14 mouse cellular contexts compared by ENCODE assay signal in genomic region chr10:19023622-19024326, GRCm38 (mm10).
"Had no signal": no experiment of that assay in that cellular context is flagged by ENCODE, and none has a peak within 500 bp of the region (broad histone marks: within the 10 kb centered on the region; RNA-seq: fewer than 3 reads in every experiment).

No protein-coding gene starts in this region.

- H3K4me3 ChIP-seq: left cerebral cortex, adult 2 months; limb, embryonic 10.5 days; megakaryocyte, embryonic 14.5 days; midbrain, embryonic 15.5 days; neural tube, embryonic 12.5 days had no signal

- H3K9me3 ChIP-seq: limb, embryonic 10.5 days; megakaryocyte, embryonic 14.5 days; midbrain, embryonic 15.5 days; neural tube, embryonic 12.5 days had no signal

- H3K9ac ChIP-seq: lung, embryonic 14.5 days; midbrain, embryonic 15.5 days; neural tube, embryonic 12.5 days had no signal

- H3K27ac ChIP-seq: kidney, postnatal 0 days; left cerebral cortex, adult 2 months; limb, embryonic 10.5 days; midbrain, embryonic 15.5 days; neural tube, embryonic 12.5 days had no signal

- H3K36me3 ChIP-seq: limb, embryonic 10.5 days; midbrain, embryonic 15.5 days; neural tube, embryonic 12.5 days had no signal

- H3K4me1 ChIP-seq: limb, embryonic 10.5 days; midbrain, embryonic 15.5 days; neural tube, embryonic 12.5 days had no signal

- H3K27me3 ChIP-seq: megakaryocyte, embryonic 14.5 days; midbrain, embryonic 15.5 days; neural tube, embryonic 12.5 days had no signal

- DNase-seq: lung, embryonic 14.5 days; lung, postnatal 10 days; lung, postnatal 4 days; spleen, adult 18-20 months; thymus, adult 18-20 months; thymus, postnatal 14 days had no signal

- ATAC-seq: inflammation-experienced regulatory T-cells, adult 6 months; midbrain, embryonic 15.5 days had no signal

- H3K4me2 ChIP-seq: liver, embryonic 11.5 days; lung, embryonic 14.5 days; midbrain, embryonic 15.5 days; neural tube, embryonic 12.5 days had no signal
